ENCODE assay signal across 20 mouse cellular contexts in genomic region chr4:57103830-57104229, GRCm38 (mm10). TPM values are rescaled to one million over a fixed set of nuclear protein-coding genes. Genes with fewer than 3 reads are reported as not detected.
DNase-seq lines count a peak whose midpoint lies in the region; ATAC-seq and TF ChIP-seq lines count a peak whose summit lies in the region.
"Had no signal": no experiment of that assay in that cellular context is flagged by ENCODE, and none has a peak within 500 bp of the region (broad histone marks: within the 10 kb centered on the region; RNA-seq: fewer than 3 reads in every experiment).

No protein-coding gene starts in this region.

- DNase-seq in midbrain, postnatal 0 days (ENCODE audit: low spot score): peak; percentile 66
- no peak for DNase-seq in midbrain, embryonic 14.5 days
- peak; percentile 12 for DNase-seq in c-Kit-positive CD71-negative TER-119-negative erythroid progenitor cells, embryonic 14.5 days (ENCODE audit: low read depth)
- no peak for DNase-seq in ovary, postnatal 14 days (ENCODE audit: low spot score)
- no peak for DNase-seq in cerebellum, postnatal 36 days
- DNase-seq in gastrocnemius, adult 2 months: no peak
- DNase-seq: adrenal gland, postnatal 14 days; cerebellum, postnatal 25 days; gastrocnemius, postnatal 14 days; kidney, adult 11 months; kidney, postnatal 14 days; liver; liver, postnatal 0 days; right cerebral cortex, postnatal 14 days; thymus, postnatal 14 days had no signal

- H3K4me3 ChIP-seq in midbrain, postnatal 0 days (ENCODE audit: low read depth, low read length): no peak overlapping the region
- H3K4me3 ChIP-seq in midbrain, embryonic 14.5 days (replicated peaks; ENCODE audit: low read depth, low read length): no peak overlapping the region
- no peak overlapping the region for H3K4me3 ChIP-seq in gastrocnemius, adult 2 months
- H3K4me3 ChIP-seq: midbrain, embryonic 12.5 days had no signal

- H3K4me1 ChIP-seq in midbrain, postnatal 0 days (ENCODE audit: insufficient read depth, low read length): no peaks in the 10 kb centered on the region
- H3K4me1 ChIP-seq in midbrain, embryonic 14.5 days (ENCODE audit: control insufficient read depth, insufficient read depth, low read length): no peaks in the 10 kb centered on the region

- H3K27ac ChIP-seq in midbrain, postnatal 0 days (ENCODE audit: low read depth, low read length): no peak overlapping the region
- H3K27ac ChIP-seq in midbrain, embryonic 14.5 days (replicated peaks; ENCODE audit: low read depth, low read length): no peak overlapping the region
- no peak overlapping the region for H3K27ac ChIP-seq in gastrocnemius, adult 2 months
- H3K27ac ChIP-seq: hindbrain, embryonic 14.5 days; midbrain, embryonic 12.5 days had no signal

- H3K4me2 ChIP-seq in midbrain, postnatal 0 days (ENCODE audit: low read depth, low read length, poor library complexity, severe bottlenecking): no peak overlapping the region
- no peak overlapping the region for H3K4me2 ChIP-seq in midbrain, embryonic 14.5 days (ENCODE audit: low read length)
- H3K4me2 ChIP-seq: hindbrain, embryonic 14.5 days; midbrain, embryonic 12.5 days had no signal

- H3K36me3 ChIP-seq in midbrain, postnatal 0 days (ENCODE audit: insufficient read depth, low read length): peaks cover 8% of the 10 kb centered on the region; the same call in 1 of the 2 replicates
- H3K36me3 ChIP-seq in midbrain, embryonic 14.5 days (ENCODE audit: control insufficient read depth, insufficient read depth, low read length): no peaks in the 10 kb centered on the region
- H3K36me3 ChIP-seq: midbrain, embryonic 12.5 days had no signal

- no peaks in the 10 kb centered on the region for H3K9me3 ChIP-seq in midbrain, postnatal 0 days (ENCODE audit: low read length)
- H3K9me3 ChIP-seq in midbrain, embryonic 14.5 days (ENCODE audit: control insufficient read depth, low read length): no peaks in the 10 kb centered on the region
- H3K9me3 ChIP-seq: midbrain, embryonic 12.5 days had no signal

- intact Hi-C loops in gastrocnemius, adult 2 months (cut with DNase I): no loop called here

- H3K27me3 ChIP-seq in midbrain, postnatal 0 days (ENCODE audit: insufficient read depth, low read length): no peaks in the 10 kb centered on the region
- H3K27me3 ChIP-seq in midbrain, embryonic 14.5 days (ENCODE audit: control insufficient read depth, insufficient read depth, low read length): no peaks in the 10 kb centered on the region
- H3K27me3 ChIP-seq: midbrain, embryonic 12.5 days; Patski had no signal

- ATAC-seq in midbrain, postnatal 0 days (ENCODE audit: low FRiP score): no peak
- ATAC-seq in midbrain, embryonic 14.5 days (ENCODE audit: low FRiP score, low TSS enrichment): no peak
- ATAC-seq in megakaryocyte progenitor cell, adult 5-6 weeks (replicated peaks; ENCODE audit: poor library complexity): peak; percentile 92
- ATAC-seq: activated CD4-positive, CD25-positive, alpha-beta regulatory T cell, adult 4 months; liver, postnatal 0 days; Patski had no signal

- no peak for TF ChIP-seq CTCF in midbrain, postnatal 0 days (IDR thresholded peaks at IDR 0.05)
- no peak for TF ChIP-seq CTCF in gastrocnemius, adult 2 months (IDR thresholded peaks at IDR 0.05)

- no peak overlapping the region for H3K9ac ChIP-seq in midbrain, postnatal 0 days (replicated peaks; ENCODE audit: low read length, poor library complexity, severe bottlenecking)
- H3K9ac ChIP-seq in midbrain, embryonic 14.5 days (replicated peaks; ENCODE audit: low read length): no peak overlapping the region
- H3K9ac ChIP-seq: hindbrain, embryonic 14.5 days; liver, postnatal 0 days; midbrain, embryonic 12.5 days had no signal

- WGBS in midbrain, postnatal 0 days: 28% methylated on average over 5 of the region's 5 CpGs
- WGBS in midbrain, embryonic 14.5 days: 17% methylated on average over 4 of the region's 5 CpGs

RNA-seq across cellular contexts. Expression of gene Epb41l4b, which starts 39.4 kb away (rescaled TPM):
- 12.3 and 14.9 TPM in 2 replicates for total RNA-seq in midbrain, postnatal 0 days (2014; rRNA removed)
- 3.1 and 3.2 TPM in 2 replicates for polyA plus RNA-seq in midbrain, postnatal 0 days (2015; fragmentation: Nextera tagmentation; extraction: Ambion mirVana)
- polyA plus RNA-seq in midbrain, embryonic 14.5 days (2014; fragmentation: Nextera tagmentation; extraction: Ambion mirVana): 3.8 and 5.1 TPM in 2 replicates
- 5.0 and 7.2 TPM in 2 replicates for total RNA-seq in megakaryocyte progenitor cell, adult 5-6 weeks (2015)
- total RNA-seq in megakaryocyte progenitor cell, adult 5-6 weeks (2017): 5.9 and 6.0 TPM in 2 replicates
- 1 to 10 TPM; 2.5 to 3.1 TPM for total RNA-seq in gastrocnemius, adult 2 months (2021)
- polyA plus RNA-seq: activated CD4-positive, CD25-positive, alpha-beta regulatory T cell, adult 4 months had no signal

Comparison
In these comparisons a context has a peak if more than half of its experiments do, and no peak if none do; other contexts are left out.
1. DNase-seq: peak in midbrain, postnatal 0 days (single experiment) and c-Kit-positive CD71-negative TER-119-negative erythroid progenitor cells, embryonic 14.5 days (single experiment); none in midbrain, embryonic 14.5 days (single experiment), ovary, postnatal 14 days (single experiment), cerebellum, postnatal 36 days (0 of 2) and gastrocnemius, adult 2 months (single experiment).